Mouse (Mus musculus) MN1 (cell line): ENCODE data around the gene Prg4.

ENCODE experiments used
- DNase-seq: peaks from one replicate; pipeline ENCODE4 v3.0.0-alpha.2; 2016; ENCODE audit warnings: low spot score

Prg4 gene

DNA sequence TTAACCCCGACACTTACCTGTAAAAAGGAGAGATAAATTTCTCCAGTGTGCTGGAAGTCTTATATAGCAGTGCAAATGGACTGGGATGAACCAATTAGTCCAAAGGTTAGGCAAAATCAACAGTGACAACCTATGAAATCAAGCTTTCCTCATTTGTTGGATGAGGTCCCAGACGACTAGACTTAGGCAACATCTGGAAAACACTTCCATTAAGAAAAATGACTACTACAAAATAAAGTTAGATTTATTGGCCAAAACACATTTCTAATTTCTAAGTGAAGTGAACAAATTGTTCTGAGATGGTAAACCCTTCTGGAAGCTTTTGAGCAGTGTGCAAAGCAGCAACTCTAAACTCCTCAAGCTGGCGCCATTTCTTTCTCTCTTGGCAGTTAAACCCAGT, at the start of gene Prg4:
Prg4 (minus strand) TSS at position 34 of the 400 bp plus-strand sequence.
- no peak for DNase-seq

DNA sequence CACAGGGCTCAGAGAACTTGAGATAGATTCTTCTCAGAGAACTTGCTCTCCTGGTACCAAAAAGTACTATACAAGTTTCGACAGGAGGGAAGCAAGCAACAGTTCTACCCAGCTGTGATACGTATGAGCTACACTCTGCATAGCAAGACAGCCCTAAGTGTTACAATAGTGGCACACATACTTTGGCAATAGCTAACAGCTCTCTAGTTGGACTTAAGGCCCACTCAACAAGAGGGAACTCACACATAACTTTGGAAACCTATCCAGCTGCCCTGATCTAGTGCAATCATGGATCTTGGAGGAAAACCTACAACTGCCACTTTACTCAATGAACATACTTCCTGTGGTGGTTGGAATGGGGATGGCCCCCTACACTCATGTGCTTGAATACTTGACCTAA, 47.1 kb upstream of the Prg4 start:
- no peak for DNase-seq

DNA sequence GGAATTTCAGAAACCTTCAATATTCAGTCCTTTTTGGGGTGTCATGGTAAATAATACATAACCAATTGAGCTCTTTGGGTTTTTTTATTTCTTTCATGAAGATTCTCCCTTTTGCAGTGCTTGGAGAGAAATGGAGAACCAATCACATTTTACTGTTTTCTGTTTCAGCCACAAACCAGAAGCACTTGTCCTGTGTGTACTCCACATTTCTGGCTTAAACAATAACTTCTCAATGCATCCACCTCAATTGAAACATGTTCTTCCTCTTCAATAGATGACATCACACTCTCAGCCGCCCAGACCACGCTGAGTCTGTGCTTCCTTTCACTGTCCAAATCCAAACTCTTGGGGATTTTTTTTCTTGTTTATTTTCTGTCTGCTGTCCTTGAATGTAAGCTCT, 39.8 kb upstream of the Prg4 start:
- DNase-seq = no peak

DNA sequence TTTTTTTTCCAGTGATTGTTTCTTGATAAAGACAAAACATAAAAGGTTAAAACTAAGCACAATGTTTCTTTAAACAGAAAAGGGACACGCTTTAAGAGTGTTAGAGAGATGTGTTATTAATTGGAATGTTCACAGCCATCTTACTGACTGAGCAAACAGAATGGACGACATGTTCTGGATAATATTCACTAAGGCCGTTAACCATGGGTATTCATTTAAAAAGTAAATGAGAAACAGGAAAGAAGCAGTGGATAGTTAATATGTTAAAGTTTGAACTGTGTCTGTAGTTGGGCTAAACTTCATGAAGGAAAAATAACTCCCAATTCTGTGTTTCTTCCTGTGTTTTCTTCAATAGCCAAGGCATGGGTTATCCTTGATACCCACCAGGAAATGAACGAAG, 37.4 kb upstream of the Prg4 start:
- DNase-seq = no peak

DNA sequence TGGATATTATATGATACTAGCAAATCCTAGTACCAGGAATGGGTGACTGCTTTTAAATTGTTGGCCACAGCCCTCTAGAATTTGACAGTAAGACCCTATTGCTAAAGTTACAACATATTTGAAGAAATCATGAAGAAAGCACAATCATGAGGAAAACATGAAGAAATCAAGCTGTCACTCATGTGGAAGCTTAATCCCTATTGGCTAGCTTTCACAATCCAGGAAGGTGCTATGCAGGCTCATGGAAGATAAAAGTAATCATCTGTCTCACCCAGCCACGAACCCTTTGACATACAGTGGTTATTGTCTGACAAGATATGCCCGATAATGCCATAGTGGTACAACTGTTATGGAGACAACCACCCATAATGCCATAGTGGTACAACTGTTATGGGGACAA, 32.2 kb upstream of the Prg4 start:
- DNase-seq = no peak

DNA sequence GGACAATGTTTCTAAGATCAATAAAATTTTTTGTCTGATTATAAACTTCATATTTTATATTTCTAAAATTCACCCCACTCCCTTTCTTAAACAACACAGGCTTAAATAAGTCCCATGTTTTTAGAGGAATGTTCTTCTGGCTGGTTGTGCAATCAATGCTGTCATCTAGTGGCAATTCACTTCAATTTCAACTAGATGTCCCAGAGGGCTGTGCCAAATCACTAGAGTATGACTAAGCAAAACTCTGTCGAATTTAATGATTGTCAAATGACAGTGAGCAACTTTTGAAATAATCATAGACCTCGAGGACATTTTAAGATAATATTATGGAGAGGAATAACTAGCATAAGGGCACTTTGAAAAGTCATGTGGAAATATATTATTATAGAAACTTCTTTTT, 31.7 kb upstream of the Prg4 start:
- DNase-seq = no peak

DNA sequence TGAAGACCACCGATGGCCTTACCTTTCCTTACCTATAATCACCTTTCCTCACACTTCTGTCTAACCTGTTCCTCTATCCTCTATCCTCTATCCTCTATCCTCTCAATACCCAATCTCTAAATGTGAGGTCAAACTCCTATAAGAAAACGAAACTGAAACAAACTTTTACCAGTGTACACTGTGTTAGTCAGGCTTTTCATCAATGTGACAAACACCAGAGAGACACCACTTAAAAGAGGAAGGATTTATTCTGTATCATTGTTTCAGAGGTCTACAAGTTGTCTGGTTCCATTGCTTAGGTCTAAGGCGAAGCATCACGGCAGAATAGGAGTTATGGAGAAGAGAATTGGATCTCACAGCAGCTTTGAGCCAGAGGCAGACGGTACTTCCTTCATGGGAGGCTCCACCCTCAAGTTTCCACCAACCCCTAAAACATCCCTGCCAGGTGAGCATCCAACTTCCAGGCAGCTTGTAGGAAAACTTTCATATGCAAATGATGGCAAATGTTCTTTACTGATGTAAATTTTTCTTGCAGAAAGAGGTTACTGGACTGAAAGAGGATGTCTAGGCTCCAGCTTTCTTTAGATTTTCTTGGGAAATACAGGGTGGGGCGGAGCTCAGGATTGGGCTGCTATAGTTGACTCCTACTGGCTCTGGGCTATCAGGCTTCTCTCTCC, 30.8 kb upstream of the Prg4 start:
- no peak for DNase-seq

DNA sequence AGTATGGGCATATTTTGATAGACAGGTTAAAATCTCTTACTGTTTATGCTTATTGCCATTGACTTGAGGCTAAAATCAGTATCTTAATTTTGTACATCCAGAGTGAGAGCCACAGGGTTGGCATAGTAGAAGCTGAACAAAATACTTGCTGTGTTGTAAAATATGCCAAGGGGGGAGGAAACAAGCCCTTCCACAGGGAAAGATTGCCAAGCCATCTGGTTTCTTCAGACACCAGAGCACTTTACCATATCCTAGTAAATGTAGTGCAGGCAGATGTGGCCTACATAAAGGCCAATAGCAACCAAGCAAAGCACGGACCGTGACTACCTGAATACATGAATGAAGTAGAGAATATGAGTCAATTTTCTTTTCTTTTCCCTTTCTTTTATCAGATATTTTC, 23.2 kb upstream of the Prg4 start:
- no peak for DNase-seq

DNA sequence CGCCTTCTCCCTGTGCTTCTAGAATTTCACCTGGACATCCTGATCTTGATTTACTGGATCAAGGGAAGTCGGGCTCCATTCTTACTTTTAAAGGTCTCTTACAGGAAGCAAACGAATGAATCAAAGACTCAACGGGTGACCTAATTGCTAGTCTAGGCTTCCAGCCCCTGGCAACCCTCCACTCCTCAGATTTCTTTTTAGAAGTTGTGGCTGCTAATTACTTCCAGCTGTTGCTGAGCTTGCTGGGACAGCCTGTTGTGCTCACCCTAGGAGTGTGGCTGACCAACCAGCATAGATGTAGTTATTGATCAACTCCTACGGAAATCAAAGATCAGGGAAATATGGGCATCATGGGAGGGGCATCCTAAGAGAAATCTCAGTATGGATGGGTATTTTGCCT, 14.7 kb upstream of the Prg4 start:
- DNase-seq = no peak

DNA sequence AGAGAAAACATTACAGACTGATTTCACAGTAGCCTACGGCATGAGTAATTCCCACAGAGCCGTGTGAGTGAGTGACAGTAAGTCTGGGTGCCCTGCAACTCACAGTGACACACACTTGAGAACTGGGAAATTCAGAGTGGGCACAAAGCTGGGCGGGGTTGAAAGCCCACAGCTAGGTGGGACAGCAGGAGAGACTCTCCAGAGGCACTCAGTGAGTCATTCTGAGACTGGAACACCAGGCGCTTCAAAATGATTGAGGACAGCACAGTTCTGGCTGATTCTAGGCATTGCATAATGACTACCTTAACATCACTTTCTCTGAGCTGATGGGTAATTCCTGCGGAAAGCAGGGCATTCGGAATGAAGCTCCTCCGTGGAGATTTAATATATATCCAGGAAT, 6.6 kb upstream of the Prg4 start:
- DNase-seq = no peak

DNA sequence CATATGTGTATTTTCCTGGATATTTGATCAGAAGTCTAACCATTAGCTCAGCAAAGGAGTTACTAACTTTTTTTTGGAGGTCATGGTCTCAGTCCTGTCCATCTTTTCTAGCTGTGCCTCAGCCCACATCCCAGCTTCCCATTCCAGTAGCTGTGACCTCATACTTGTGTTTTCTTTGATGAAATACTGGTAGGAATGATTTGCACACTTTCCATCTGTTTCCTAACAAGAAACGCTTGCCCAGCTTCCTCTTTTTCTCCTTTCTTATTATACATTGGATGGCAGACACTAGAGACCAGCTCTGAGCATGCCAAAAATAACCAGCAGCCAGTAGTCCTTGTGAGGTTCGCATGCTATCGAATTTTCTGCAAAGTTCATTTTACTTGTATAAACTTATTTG, 4.0 kb upstream of the Prg4 start:
- no peak for DNase-seq

DNA sequence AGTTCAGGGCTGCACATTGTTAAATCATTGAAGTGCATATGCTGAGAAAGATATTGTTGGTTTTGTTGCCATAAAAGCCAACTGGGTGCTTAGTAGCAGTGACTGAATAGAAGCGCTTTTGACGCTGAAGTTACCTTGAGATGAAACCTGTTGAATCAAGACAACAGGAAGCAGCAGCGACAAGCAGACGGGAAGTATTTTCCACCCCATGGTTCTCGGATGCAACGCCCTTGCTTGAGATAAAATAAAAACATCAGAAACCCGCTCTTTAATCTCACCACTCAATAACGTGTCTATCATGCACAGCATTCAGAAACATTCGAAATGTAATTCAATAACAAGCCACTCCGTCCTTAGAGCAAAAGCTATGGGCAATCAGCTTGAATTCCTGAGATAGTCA, 601 bp downstream of the Prg4 start:
- DNase-seq = no peak

DNA sequence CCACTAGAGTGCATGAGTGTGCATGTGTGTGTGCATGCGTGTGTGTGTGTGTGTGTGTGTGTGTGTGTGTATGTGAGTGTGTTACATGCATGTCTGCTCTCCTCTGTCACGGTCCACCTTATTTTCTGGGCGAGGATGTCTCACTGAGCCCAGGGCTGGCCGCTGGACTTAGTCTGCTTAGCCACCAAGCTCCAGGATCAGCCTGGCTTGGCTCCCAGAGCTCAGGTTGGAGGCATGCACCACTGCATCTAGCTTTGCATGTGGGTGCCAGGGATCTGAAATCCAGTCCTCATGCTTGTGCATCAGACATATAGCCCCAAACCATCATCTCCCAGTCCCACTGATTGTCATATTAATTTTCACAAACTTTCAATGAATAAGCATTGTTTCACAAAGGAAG, 2.3 kb downstream of the Prg4 start:
- no peak for DNase-seq

DNA sequence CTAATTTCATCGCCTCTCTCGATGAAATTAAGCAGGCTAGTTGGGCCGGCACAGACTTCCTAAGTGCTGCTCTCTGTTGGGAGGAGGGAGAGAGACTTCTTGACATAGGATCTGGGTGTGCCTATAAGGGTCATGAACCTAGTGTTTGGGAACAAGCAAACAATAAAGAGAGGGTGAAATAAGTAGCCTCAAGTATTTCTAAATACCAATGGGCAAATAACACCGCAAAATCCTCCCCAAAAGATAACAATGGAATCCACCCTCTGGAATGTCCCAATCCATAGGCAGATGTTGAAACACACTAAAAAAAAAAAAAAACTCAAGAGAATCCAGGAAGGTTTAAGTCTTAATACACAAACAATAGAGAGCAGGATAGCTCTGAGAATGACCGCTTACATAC, 2.9 kb downstream of the Prg4 start:
- no peak for DNase-seq

DNA sequence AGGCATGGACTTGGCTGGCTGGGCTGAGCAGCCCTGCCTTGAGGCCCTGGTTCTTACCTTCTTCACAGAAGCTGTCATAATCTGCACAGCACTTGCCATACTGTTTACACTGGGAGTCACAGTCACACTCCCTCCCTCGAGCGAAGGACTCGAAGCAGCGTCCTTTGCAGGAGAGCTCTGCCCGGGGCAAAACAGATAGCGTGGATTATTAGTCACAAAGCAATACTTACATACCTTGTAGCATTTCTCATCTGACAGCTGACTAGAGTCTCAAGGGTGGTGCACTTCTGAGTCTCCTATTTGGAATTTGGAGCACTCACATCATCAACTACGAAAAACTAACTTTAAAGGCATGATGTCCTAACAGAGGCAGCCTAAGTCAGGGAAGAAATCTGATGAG, 5.4 kb downstream of the Prg4 start:
- no peak for DNase-seq

DNA sequence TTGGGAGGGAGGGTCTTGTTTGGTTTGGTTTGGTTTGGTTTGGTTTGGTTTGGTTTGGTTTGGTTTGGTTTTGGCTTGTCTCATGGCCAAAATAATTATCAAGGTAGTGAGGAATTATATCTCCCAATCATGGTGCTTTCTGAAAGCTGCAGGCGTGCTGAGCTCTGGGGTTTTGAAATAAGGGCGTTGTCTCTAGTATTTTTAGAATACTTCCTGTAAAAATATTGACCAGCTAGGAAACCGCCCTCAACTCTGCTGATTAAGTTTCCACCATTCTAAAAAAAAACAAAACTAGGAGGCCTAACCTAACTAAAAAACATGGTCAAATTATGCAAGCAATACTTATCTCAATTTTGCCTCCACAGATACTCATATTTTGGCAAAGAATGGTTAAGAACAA, 6.4 kb downstream of the Prg4 start:
- DNase-seq = no peak

DNA sequence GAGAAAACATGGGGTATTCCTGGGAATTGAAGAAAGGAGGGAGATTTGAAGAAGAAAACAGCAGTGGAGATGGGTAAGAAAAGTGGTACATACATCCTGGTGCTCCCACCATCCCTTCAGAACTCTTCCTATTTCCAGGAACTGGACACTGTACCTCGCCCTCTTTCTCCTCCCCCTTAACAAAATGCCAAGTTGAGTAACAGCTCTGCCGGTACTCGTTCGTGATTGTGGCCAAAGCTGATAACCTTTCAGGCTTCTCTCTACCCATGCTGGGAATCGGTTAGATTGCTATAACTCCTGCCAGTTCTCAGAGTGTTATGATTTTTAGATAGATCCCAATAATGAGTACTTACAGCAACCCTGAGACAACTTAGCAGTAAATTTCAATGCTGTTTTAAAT, 7.0 kb downstream of the Prg4 start:
- DNase-seq = no peak

DNA sequence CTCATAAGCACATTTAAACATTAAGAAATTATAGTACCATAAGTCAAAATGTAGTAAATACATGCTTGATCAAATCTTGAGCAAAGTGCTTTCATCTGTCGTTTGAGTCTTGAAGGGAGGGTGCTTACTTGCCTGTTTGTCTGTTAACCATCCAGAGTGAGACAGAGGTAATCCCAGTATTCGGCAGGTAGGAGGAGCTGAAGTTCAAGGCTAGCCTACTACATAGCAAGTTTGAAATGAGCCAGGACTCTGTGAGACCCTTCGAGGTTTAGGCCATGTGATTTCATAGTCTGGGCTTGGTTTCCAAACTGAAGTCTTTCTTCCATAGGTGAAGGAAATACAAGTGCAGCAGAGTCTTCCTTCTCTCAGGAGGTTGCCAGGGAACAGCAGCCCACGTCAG, 24.2 kb downstream of the Prg4 start:
- no peak for DNase-seq

DNA sequence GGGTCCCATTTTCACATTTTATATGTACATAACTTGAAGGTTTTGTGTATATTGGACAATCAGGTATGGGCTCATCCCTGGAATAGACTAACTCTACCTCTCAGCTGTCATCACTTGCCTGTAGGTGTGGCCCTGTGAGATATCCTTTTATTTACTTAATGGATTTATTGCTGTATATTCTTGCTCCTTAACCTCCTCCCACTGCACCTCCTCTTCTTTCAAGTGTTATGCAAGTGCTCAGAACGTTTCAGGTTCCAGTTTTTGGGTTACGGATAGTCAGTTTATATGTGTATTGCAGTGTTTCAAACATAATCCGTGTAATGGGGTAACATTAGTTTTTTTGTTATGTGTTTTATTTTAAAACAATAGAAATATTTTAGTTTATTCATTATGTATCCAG, 27.3 kb downstream of the Prg4 start:
- DNase-seq = no peak

DNA sequence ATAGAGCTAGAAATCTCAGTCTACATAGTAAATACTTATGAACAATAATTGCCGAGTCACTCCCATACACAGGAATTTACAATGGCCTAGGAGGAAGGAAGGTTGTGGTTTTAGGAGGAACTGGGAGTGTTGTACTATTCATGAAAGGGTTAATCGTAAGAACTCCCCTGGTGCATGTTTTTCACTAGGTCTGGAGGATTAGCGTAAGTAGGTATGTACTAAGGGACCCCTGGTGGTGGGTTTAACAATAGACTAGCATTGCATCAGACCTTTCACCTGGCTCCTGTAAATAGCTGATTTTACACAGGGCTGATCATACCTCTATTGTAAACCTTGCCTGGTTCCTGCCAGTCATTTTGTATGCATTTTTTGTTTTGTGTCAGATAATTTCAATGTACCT, 39.7 kb downstream of the Prg4 start:
- no peak for DNase-seq

DNA sequence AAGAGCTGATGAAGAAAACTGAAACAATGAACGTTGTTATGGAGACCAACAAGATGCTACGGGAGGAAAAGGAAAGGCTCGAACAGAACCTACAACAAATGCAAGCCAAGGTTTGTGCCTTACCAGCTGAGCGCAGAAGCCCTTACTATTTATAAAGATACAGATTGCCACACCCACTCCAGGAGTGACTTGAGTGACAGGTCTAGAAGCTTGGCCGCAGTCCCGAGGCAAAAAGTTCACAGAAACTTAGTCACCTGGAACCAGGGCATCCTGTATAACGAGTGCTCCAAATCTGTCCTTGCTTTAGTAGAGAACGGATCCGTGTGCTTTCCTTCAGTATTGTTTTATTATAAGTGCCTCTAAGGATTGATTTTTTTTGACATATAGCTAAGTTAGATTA, 40.3 kb downstream of the Prg4 start:
- no peak for DNase-seq

DNA sequence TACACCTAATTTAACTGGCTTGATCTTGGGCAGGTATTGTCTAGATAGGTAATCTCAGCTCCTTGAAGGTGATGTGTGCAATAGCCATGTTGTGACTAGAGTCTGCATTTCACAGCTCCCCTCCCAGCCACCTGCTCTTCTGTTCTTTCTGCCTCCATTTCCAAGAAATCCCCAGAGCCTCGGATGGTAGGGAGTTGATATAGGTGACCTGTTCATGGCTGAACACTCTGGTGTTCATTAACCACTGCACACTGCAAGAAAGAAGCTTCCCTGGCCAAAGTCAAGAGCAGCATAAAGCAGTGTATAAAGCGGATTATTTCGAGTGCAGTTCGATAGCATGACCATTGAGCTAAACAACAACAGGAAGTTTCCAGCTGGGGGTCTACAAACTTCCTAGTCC, 47.5 kb downstream of the Prg4 start:
- DNase-seq = no peak

DNA sequence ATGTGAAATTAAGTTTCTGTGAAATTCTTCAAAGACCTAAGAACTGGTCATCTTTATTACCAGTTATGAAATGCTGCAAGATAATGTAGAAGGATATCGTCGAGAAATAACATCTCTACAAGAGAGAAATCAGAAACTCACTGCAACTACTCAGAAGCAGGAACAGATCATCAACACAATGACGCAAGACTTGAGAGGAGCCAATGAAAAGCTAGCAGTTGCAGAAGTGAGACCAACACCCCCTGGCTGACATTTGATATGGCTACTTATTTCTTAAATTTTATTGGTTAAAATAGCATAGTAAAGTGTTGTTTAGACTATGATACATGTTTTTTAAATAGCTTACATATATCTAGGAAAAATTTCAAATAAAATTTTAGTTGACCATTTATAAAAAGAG, 50.0 kb downstream of the Prg4 start:
- DNase-seq = no peak

DNA sequence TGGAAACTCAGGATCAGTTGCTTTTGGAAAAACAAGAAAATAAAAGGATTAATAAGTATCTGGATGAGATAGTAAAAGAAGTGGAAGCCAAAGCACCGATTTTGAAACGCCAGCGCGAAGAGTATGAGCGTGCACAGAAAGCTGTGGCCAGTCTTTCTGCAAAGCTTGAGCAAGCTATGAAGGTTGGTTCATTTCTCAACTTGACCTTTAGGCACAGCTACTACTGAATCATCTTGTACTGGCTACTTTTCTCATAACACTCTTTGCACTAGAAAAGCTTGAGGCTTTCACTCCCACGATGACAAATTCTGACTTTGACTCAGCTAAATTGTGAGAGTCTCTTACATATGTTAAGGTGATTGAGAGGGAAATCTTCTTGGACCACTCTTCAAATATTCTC, 56.0 kb downstream of the Prg4 start:
- no peak for DNase-seq

DNA sequence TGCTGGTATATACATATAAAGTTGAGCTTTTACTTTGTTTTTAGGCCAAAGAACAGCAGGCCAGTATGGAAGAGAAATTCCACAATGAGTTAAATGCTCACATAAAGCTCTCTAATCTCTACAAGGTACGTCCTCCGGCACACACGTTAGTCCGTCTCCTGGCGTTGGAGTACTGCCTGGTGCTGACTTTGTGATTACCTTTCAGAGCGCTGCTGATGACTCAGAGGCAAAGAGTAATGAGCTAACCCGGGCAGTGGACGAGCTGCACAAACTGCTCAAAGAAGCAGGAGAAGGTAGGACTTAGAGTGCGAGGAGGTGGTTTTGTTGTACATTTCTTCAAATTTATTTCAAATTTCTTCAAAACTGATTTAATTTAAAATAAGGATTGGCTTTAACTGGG, 58.7 kb downstream of the Prg4 start:
- no peak for DNase-seq
